Mouse (Mus musculus) thymus, postnatal 10 days (tissue): ENCODE data around the gene Scgn.

Experiments
- DNase-seq, 2 experiments: peaks; one replicate each; pipeline ENCODE4 v3.0.0; 2021; ENCODE audit warnings: low spot score in 2 of 2

Scgn gene

GRCm38 (mm10) chr13:23938699-23939098, 52.3 kb downstream of the Scgn start:
- DNase-seq: no peak

GRCm38 (mm10) chr13:23934211-23934520, 56.8 kb downstream of the Scgn start, which contains the start of gene Hist1h2aa:
Gene Hist1h2aa, plus strand, starts transcription at chr13:23934462.
- no peak for DNase-seq

GRCm38 (mm10) chr13:23933421-23934210, 57.4 kb downstream of the Scgn start, which contains the start of gene Hist1h2ba:
Gene Hist1h2ba, minus strand, starts transcription at chr13:23934156.
- no peak for DNase-seq

GRCm38 (mm10) chr13:23930904-23931303, 60.1 kb downstream of the Scgn start:
- DNase-seq: no peak

- no peak for DNase-seq
Measured at GRCm38 (mm10) chr13:23930461-23930860, 60.6 kb downstream of the Scgn start.

GRCm38 (mm10) chr13:23928637-23929036, 62.4 kb downstream of the Scgn start:
- no peak for DNase-seq

GRCm38 (mm10) chr13:23925792-23926191, 65.2 kb downstream of the Scgn start:
- no peak for DNase-seq

- DNase-seq: no peak
Measured at GRCm38 (mm10) chr13:23917674-23918073, 73.3 kb downstream of the Scgn start.

- DNase-seq: no peak
Measured at GRCm38 (mm10) chr13:23916132-23916531, 74.9 kb downstream of the Scgn start.

- no peak for DNase-seq
Measured at GRCm38 (mm10) chr13:23914376-23915167, 76.4 kb downstream of the Scgn start, which contains the start of gene Slc17a4. Gene Slc17a4, minus strand, starts transcription at chr13:23915009.

- no peak for DNase-seq
Measured at GRCm38 (mm10) chr13:23913791-23914306, 77.2 kb downstream of the Scgn start.

GRCm38 (mm10) chr13:23911335-23911734, 79.7 kb downstream of the Scgn start:
- no peak for DNase-seq

GRCm38 (mm10) chr13:23910121-23910520, 80.9 kb downstream of the Scgn start:
- peak in 1 of 2 experiments; percentile 7 for DNase-seq

- no peak for DNase-seq
Measured at GRCm38 (mm10) chr13:23906906-23907305, 84.1 kb downstream of the Scgn start.
